Mouse (Mus musculus): Measurements from ENCODE around the gene Nr2e1.

- TF ChIP-seq CTCF (IDR thresholded peaks at IDR 0.05; ENCODE audit: low read depth) (no peak), EP300 (IDR thresholded peaks at IDR 0.05; ENCODE audit: low read depth) (no peak)
These were observed 21.2 kb downstream of the Nr2e1 start for GRCm38 (mm10) chr10:42562272-42562671.

All from liver, embryonic 14.5 days (tissue).